Mouse (Mus musculus): ENCODE data around the gene Cdc42ep4. TPM values are rescaled to one million over a fixed set of nuclear protein-coding genes. Genes with fewer than 3 reads are reported as not detected.
A peak's percentile ranks its signal among the peaks of the same experiment; 100 is the strongest.

Gene Cdc42ep4
- total and polyA plus RNA-seq, 3 experiments, result 2.3 to 8.1 (median 3.4) TPM

- no peak for TF ChIP-seq JUN (IDR thresholded peaks at IDR 0.05; ENCODE audit: insufficient read depth, low read depth, low read length)
- no peak for TF ChIP-seq ZKSCAN1 (IDR thresholded peaks at IDR 0.05; ENCODE audit: borderline replicate concordance, low read depth, low read length)
- TF ChIP-seq MAX (IDR thresholded peaks at IDR 0.05; ENCODE audit: low read length), result no peak
- TF ChIP-seq USF1 (IDR thresholded peaks at IDR 0.05; ENCODE audit: low read depth, low read length), result no peak
- TF ChIP-seq E2F4 (IDR thresholded peaks at IDR 0.05; ENCODE audit: insufficient replicate concordance, low read depth, low read length), result no peak
- Histone ChIP-seq H3K4me1 (ENCODE audit: control insufficient read depth in 1 of 2, insufficient read depth in 2 of 2) (peaks cover 6 to 44% of the 10 kb centered on the region in 2 experiments), H3K9me3 (replicated peaks; ENCODE audit: low read length) (no peaks in the 10 kb centered on the region), H3K79me2 (replicated peaks; ENCODE audit: control insufficient read depth, extremely low read depth, insufficient read depth, poor library complexity, severe bottlenecking) (no peaks in the 10 kb centered on the region), H3K4me2 (ENCODE audit: insufficient read depth, low read depth, poor library complexity, severe bottlenecking) (no peak overlapping the region), H3K9ac (ENCODE audit: insufficient read depth, low read depth) (no peak overlapping the region), H3K4me3 (replicated peaks in 1 of 3; ENCODE audit: low read depth in 2 of 3, low read length in 2 of 3, poor library complexity in 1 of 3) (no peak overlapping the region), H3K36me3 (replicated peaks in 1 of 2; ENCODE audit: control insufficient read depth in 1 of 2, insufficient read depth in 1 of 2, low read length in 1 of 2) (no peaks in the 10 kb centered on the region), H3K27ac (ENCODE audit: insufficient read depth, low read depth) (no peak overlapping the region), H3K27me3 (replicated peaks) (no peaks in the 10 kb centered on the region)
- no peak for DNase-seq (ENCODE audit: extremely low read depth)
- in situ Hi-C loops (cut with MboI; ENCODE audit: low pct_ligation_motif_present, low pct_unique_long_range_greater_than_20kb, low sequenced_read_pairs) (no loop called here), dilution Hi-C loops (cut with MboI; ENCODE audit: extremely low pct_ligation_motif_present, extremely low pct_unique_long_range_greater_than_20kb, low sequenced_read_pairs) (no loop called here)
Observed at GRCm38 (mm10) chr11:113776851-113777511, 25.3 kb upstream of the Cdc42ep4 start.

DNA sequence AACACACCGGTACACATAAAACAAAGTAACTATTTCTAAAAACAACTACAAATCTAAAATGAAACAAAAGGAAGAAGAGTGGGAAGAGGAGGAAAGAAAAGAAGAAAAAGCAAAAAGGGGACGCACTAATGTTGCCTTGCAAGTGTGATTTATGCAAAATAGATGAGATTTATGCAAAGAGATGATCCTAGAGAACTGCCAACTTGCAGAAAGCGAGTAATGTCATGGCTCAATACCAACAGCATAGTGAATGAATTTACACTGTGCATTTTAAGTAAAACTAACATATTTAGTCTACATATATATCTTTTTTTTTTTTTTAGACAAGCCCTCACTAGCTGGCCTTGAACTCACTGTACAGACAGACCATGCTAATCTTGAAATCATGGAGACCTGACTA, 23.1 kb upstream of the Cdc42ep4 start:
- H3K4me3 ChIP-seq (replicated peaks in 1 of 3; ENCODE audit: low read depth in 2 of 3, low read length in 2 of 3, poor library complexity in 1 of 3), result no peak overlapping the region
- no peak for DNase-seq (ENCODE audit: extremely low read depth)
- no peaks in the 10 kb centered on the region for H3K79me2 ChIP-seq (replicated peaks; ENCODE audit: control insufficient read depth, extremely low read depth, insufficient read depth, poor library complexity, severe bottlenecking)
- dilution Hi-C loops (cut with MboI; ENCODE audit: extremely low pct_ligation_motif_present, extremely low pct_unique_long_range_greater_than_20kb, low sequenced_read_pairs), result no loop called here
- H3K4me1 ChIP-seq (ENCODE audit: control insufficient read depth in 1 of 2, insufficient read depth in 2 of 2), result peaks cover 6 to 39% of the 10 kb centered on the region in 2 experiments
- H3K9me3 ChIP-seq (replicated peaks; ENCODE audit: low read length), result no peaks in the 10 kb centered on the region
- no peak overlapping the region for H3K9ac ChIP-seq (ENCODE audit: insufficient read depth, low read depth)
- H3K36me3 ChIP-seq (replicated peaks in 1 of 2; ENCODE audit: control insufficient read depth in 1 of 2, insufficient read depth in 1 of 2, low read length in 1 of 2), result no peaks in the 10 kb centered on the region
- no peak overlapping the region for H3K27ac ChIP-seq (ENCODE audit: insufficient read depth, low read depth)
- no peak overlapping the region for H3K4me2 ChIP-seq (ENCODE audit: insufficient read depth, low read depth, poor library complexity, severe bottlenecking)
- in situ Hi-C loops (cut with MboI; ENCODE audit: low pct_ligation_motif_present, low pct_unique_long_range_greater_than_20kb, low sequenced_read_pairs), result no loop called here
- TF ChIP-seq E2F4 (IDR thresholded peaks at IDR 0.05; ENCODE audit: insufficient replicate concordance, low read depth, low read length) (no peak), MAFK (IDR thresholded peaks at IDR 0.05; ENCODE audit: insufficient replicate concordance, low read length) (peak; percentile 12; the same call in 1 of the 2 replicates)
- H3K27me3 ChIP-seq (replicated peaks), result peaks cover 2% of the 10 kb centered on the region

GRCm38 (mm10) chr11:113773191-113773590, 21.5 kb upstream of the Cdc42ep4 start:
- Histone ChIP-seq H3K9ac (ENCODE audit: insufficient read depth, low read depth) (no peak overlapping the region), H3K4me3 (replicated peaks in 1 of 3; ENCODE audit: low read depth in 2 of 3, low read length in 2 of 3, poor library complexity in 1 of 3) (no peak overlapping the region), H3K4me2 (ENCODE audit: insufficient read depth, low read depth, poor library complexity, severe bottlenecking) (no peak overlapping the region), H3K27ac (ENCODE audit: insufficient read depth, low read depth) (no peak overlapping the region), H3K79me2 (replicated peaks; ENCODE audit: control insufficient read depth, extremely low read depth, insufficient read depth, poor library complexity, severe bottlenecking) (no peaks in the 10 kb centered on the region), H3K9me3 (replicated peaks; ENCODE audit: low read length) (no peaks in the 10 kb centered on the region), H3K36me3 (replicated peaks in 1 of 2; ENCODE audit: control insufficient read depth in 1 of 2, insufficient read depth in 1 of 2, low read length in 1 of 2) (no peaks in the 10 kb centered on the region), H3K27me3 (replicated peaks) (peaks cover 2% of the 10 kb centered on the region), H3K4me1 (ENCODE audit: control insufficient read depth in 1 of 2, insufficient read depth in 2 of 2) (peaks cover 4 to 24% of the 10 kb centered on the region in 2 experiments)
- no peak for DNase-seq (ENCODE audit: extremely low read depth)
- no peak for TF ChIP-seq IRF4 (IDR thresholded peaks at IDR 0.05; ENCODE audit: low read depth, low read length)
- TF ChIP-seq RCOR1 (conservative IDR thresholded peaks at IDR 0.05; ENCODE audit: low read depth, low read length), result no peak
- TF ChIP-seq RAD21 (IDR thresholded peaks at IDR 0.05; ENCODE audit: low read depth, low read length), result no peak
- TF ChIP-seq NELFE (IDR thresholded peaks at IDR 0.05; ENCODE audit: low read depth, low read length), result no peak
- no peak for TF ChIP-seq CHD2 (IDR thresholded peaks at IDR 0.05; ENCODE audit: low read length)
- no peak for TF ChIP-seq HCFC1 (IDR thresholded peaks at IDR 0.05; ENCODE audit: low read depth, low read length)
- TF ChIP-seq BHLHE40 (IDR thresholded peaks at IDR 0.05; ENCODE audit: low read depth, low read length), result no peak
- in situ Hi-C loops (cut with MboI; ENCODE audit: low pct_ligation_motif_present, low pct_unique_long_range_greater_than_20kb, low sequenced_read_pairs) (no loop called here), dilution Hi-C loops (cut with MboI; ENCODE audit: extremely low pct_ligation_motif_present, extremely low pct_unique_long_range_greater_than_20kb, low sequenced_read_pairs) (no loop called here)
